Mouse (Mus musculus) MN1 (cell line): Measurements from ENCODE around the gene Ms4a4a.
"Not testable (repeated sequence)": the region's sequence is repeated elsewhere in the genome, so short reads cannot be mapped to it uniquely, and the experiment has no call there.

Experiments
- DNase-seq: peaks from one replicate; pipeline ENCODE4 v3.0.0-alpha.2; 2016; ENCODE audit warnings: low spot score

The Ms4a4a gene

GRCm38 (mm10) chr19:11375273-11375672 lies at the start of gene Ms4a4a:
TSS of gene Ms4a4a (plus strand) at chr19:11375523.
- no peak for DNase-seq

GRCm38 (mm10) chr19:11335932-11336331 lies 39.4 kb upstream of the Ms4a4a start, which contains the start of gene Ms4a7:
TSS of gene Ms4a7 (minus strand) at chr19:11336146.
- no peak for DNase-seq

- DNase-seq, result no peak
Observed at GRCm38 (mm10) chr19:11343147-11343546, 32.2 kb upstream of the Ms4a4a start.

- DNase-seq, result no peak
Observed at GRCm38 (mm10) chr19:11343992-11344391, 31.3 kb upstream of the Ms4a4a start.

GRCm38 (mm10) chr19:11349698-11350481 lies 25.4 kb upstream of the Ms4a4a start:
- no peak for DNase-seq

DNA sequence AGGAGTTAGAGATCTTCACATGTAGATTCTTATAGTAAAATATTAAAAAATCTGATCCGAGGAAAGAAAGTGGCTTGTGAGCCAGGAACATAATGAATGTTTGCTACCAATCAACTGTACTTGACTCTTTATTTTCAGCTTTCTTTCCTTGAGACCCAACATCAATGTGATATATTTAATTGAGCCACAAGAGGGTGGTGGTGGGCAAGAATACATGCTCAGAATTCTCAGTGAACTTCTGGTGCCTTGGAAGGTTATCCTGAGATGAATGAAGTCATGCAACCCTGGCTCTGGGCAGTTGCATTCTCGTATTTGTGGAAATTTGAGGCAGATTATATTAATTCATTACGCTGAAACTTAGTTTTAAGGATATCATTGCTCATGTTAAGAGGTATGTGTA lies 23.4 kb upstream of the Ms4a4a start:
- no peak for DNase-seq

GRCm38 (mm10) chr19:11355730-11356129 lies 19.6 kb upstream of the Ms4a4a start:
- DNase-seq, result no peak

DNA sequence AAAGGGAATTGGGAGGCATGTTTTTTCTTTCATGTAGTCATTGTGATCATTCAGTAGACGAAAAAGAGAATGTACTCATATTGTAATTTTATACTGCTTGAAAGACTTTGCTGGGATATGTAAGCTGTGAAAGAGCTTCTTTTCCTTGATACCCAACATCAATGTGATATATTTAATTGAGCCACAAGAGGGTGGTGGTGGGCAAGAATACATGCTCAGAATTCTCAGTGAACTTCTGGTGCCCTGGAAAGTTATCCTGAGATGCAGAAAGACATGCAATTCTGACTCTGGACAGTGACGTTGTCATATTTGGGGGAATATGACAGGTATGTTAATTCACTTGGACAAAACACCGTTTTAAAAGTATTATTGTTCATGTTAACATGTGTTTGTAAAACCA lies 15.2 kb upstream of the Ms4a4a start:
- DNase-seq, result no peak

DNA sequence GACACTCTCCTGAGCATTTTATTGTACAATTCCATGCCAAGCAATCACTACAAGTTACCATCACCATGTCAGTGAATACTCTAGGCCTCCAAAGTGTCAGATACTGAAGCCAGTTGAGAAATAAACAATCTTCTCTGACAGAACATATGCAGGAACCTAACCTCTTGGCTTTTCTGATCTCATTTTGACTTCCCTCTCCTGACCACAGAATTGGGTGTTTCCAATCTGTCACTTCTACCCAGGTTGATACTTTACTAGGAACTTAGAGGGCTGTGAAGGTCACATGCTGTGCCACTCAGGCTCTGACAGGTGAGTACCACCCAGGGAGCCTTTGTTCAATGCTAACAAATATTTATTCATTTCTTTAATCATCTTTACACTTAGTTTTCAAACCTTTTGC lies 13.3 kb upstream of the Ms4a4a start:
- DNase-seq, result no peak

DNA sequence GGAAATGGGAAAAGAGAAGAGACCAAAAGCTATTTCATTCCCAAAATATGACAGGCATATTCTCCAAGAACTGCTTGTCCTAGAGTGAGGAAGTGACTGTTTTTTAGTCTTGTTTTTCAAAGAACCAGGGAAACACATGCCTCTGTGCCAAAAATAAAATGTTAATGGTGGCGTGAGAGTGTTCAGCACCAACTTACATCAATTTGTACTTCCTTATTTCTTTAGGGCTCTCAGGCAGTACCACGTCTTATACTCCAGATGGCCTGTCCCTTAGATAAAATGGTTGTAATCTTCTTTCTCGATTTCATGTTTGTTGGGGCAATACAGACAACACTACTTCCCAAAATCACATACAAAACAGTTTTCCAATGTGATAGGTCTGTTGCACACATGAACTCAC lies 7.0 kb upstream of the Ms4a4a start:
- DNase-seq, result no peak

DNA sequence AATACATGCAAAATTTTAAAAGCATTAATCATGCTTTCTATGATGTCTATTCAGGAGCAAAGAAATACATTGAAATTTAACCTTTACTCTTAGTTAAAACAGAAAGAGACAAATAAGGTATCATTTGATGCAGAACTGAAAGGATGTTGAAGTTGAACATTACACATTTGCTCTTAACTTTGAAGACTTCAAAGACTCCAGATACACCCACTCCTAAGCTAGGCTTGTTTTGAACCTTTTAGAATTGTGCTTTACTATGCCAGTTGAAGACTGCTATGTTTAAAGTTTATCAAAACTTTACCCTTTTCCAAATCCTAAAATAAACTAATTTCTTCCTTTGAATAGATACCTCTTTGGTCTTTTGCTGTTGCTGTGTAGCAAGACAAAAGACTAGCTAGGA lies 4.1 kb upstream of the Ms4a4a start:
- DNase-seq, result no peak

DNA sequence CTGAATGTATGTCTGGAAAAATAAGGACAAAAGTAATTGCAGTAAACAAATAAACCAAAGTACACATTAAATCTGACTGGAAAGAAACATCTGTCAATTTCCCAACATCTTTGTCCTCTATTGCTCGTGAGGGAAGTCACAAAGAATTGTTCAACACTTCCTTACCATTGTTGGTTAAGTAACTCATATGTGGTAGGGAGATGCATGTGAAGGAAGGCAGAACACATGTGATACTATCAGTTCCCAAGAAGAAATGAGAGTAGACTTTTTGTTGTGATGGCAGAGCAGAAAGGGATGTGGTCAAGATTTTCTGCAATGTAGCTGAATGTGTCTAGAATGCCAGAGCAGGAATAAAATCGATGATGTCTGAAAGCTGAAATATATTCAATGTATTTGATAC lies 1.1 kb downstream of the Ms4a4a start:
- no peak for DNase-seq

GRCm38 (mm10) chr19:11387109-11387508 lies 11.8 kb downstream of the Ms4a4a start:
- no peak for DNase-seq

DNA sequence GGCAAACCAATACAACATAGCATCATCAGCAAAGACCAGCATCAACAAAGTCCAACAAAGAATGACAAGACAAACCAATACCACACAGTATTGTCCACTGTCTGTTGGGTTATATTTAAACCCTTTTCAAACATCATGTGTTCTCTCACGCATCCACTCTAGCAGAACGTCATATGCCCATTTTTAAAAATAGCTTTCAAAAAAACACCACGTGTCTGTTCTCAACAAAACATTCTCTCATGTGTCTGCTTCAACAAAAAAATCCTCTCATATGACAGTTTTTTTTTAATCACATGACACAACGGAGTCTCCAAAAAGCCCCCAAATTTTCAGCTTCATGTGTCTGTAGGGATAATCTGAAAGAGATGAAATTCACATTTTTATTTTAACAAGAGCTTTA lies 12.4 kb downstream of the Ms4a4a start:
- no peak for DNase-seq

DNA sequence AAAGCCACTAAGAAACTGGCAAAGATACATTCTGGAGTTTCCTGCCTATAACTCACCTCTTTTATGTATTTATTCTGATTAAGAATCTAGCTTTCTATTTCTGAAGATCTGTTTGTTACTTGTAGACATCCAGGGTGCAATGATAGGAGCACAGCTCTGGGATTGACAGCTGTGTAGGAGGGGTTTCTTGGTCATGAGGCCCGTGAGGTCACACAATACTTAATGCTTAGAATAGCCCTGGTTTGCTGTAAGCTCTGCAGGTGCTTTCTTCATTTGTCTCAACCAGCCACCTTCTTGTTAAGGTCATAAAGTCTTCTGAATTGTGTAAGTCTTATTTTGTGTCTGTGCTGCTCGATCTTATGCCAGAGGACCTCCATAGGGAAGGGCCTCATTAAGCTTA lies 13.6 kb downstream of the Ms4a4a start:
- DNase-seq, result no peak

GRCm38 (mm10) chr19:11395769-11396168 lies 20.4 kb downstream of the Ms4a4a start:
- DNase-seq, result no peak

DNA sequence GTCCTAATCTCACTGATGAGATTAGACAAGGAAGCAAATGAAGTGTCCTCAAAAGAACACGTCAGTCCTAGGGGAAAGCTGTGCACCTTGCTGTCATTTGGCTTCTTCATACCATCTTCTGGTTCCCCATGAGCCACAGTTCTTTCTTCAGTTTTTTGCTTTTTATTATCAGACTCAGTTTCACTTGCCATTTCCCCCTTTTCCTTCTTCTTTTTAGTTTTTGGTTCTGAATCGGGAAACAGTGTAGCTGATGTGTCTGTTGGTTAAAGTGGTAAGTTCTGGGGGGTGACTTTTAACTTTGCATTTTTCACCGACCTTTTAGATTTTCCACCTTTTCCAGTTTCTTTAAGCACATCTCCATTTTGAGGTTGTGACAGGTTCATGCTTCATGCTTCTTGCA lies 29.2 kb downstream of the Ms4a4a start, which contains the start of gene Ms4a4c:
Gene Ms4a4c (plus strand): TSS at position 244 of the 400 bp plus-strand sequence.
- no peak for DNase-seq

- no peak for DNase-seq
Observed at GRCm38 (mm10) chr19:11407428-11407827, 32.1 kb downstream of the Ms4a4a start.

- DNase-seq, result no peak
Observed at GRCm38 (mm10) chr19:11408591-11408990, 33.3 kb downstream of the Ms4a4a start.

DNA sequence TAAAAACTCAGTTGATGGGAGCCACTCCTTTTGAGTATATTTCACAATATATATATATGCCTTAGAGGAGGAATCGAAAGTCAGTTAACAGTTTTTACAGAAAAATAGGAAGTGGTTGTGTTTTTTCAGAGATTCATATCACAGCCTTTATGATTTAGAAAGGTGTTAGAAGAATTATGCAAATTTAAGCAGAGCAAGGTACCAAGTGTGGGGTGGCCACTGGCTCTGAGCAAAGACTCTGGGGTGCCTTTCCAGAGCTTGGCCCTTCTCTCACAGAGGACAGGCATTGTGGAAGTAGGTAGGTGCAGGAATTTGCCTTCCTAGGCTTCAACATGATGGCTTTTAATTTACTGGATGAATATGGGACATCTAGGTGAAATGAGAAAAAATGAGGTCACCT lies 36.3 kb downstream of the Ms4a4a start:
- no peak for DNase-seq

GRCm38 (mm10) chr19:11414084-11414483 lies 38.8 kb downstream of the Ms4a4a start:
- no peak for DNase-seq

DNA sequence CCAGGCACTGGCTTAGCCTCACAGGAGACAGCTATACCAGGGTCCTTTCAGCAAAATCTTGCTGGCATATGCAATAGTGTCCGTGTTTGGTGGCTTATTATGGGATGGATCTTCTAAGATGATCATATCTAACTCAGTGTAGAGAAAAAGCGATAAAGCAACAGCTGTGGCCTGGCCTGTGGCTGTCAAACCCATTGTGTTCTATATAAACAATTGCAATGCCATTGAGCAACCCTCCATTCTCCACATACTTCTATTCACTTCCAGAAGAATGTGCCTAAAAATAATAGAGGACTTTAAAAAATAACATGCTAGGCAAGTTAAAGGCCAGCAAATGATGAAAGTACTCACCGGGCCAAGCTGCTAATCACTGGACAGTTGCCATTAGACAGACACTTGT lies 40.3 kb downstream of the Ms4a4a start:
- DNase-seq, result no peak

GRCm38 (mm10) chr19:11418865-11419264 lies 43.5 kb downstream of the Ms4a4a start:
- DNase-seq, result not testable (repeated sequence)

DNA sequence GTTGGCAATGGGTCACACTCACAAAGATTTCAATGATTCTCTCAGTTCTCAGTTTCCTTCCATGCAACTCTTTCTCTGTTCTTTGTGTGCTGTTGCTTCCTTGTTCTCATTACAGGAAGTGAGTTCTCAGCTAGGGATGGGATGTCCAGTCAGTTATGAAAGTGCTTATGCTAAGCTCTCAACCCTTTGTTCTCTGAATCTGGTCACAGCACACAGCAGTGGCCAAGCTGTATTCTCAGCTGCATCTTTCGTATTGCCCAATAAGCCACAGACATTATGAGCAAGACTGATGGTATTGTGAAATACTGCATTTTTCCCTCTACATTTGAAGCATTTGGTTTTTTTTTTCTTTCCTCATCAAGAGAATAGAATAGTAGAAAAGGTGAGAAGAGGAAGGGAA lies 55.9 kb downstream of the Ms4a4a start:
- DNase-seq, result not testable (repeated sequence)
